Mouse (Mus musculus) retina, embryonic 14.5 days (tissue): ENCODE measurements at regions not wholly inside any gene's neighbourhood (a gene's known extent, or its start where the extent isn't known, plus 50 kb on each side); places are given as distances from the start of the nearest gene placed in this dataset.
A peak's percentile ranks its signal among the peaks of the same experiment; 100 is the strongest.
"Not testable (repeated sequence)": the region's sequence is repeated elsewhere in the genome, so short reads cannot be mapped to it uniquely, and the experiment has no call there.

Source experiments
- DNase-seq: peaks from one replicate; pipeline ENCODE4 v3.0.0-alpha.2; 2015; ENCODE audit warnings: low spot score

- DNase-seq = no peak
Measured at GRCm38 (mm10) chr15:90291848-90292247, 67.7 kb downstream of the Alg10b start.

GRCm38 (mm10) chr15:90294353-90294922 lies 70.3 kb downstream of the Alg10b start:
- no peak for DNase-seq

GRCm38 (mm10) chr15:90298566-90298965 lies 74.5 kb downstream of the Alg10b start:
- peak; percentile 17 for DNase-seq

- no peak for DNase-seq
Measured at GRCm38 (mm10) chr15:90303393-90303792, 79.3 kb downstream of the Alg10b start.

- no peak for DNase-seq
Measured at GRCm38 (mm10) chr15:90305051-90305450, 80.9 kb downstream of the Alg10b start.

- peak; percentile 56 for DNase-seq
Measured at GRCm38 (mm10) chr15:90306866-90307265, 82.8 kb downstream of the Alg10b start.

GRCm38 (mm10) chr15:90308433-90308832 lies 84.3 kb downstream of the Alg10b start:
- DNase-seq = not testable (repeated sequence)

GRCm38 (mm10) chr15:90308869-90309268 lies 84.8 kb downstream of the Alg10b start:
- DNase-seq = no peak

- DNase-seq = no peak
Measured at GRCm38 (mm10) chr15:90309664-90310063, 85.6 kb downstream of the Alg10b start.

GRCm38 (mm10) chr15:90321774-90322173 lies 97.7 kb downstream of the Alg10b start:
- no peak for DNase-seq

- peak; percentile 85 for DNase-seq
Measured at GRCm38 (mm10) chr15:90333275-90333674, 109.2 kb downstream of the Alg10b start.

- DNase-seq = peak; percentile 58
Measured at GRCm38 (mm10) chr15:90333766-90334165, 109.7 kb downstream of the Alg10b start.

- peak; percentile 55 for DNase-seq
Measured at GRCm38 (mm10) chr15:90334406-90334805, 110.3 kb downstream of the Alg10b start.

GRCm38 (mm10) chr15:90335506-90335905 lies 111.4 kb downstream of the Alg10b start:
- no peak for DNase-seq

GRCm38 (mm10) chr15:90340089-90340488 lies 116.0 kb downstream of the Alg10b start:
- no peak for DNase-seq

- DNase-seq = no peak
Measured at GRCm38 (mm10) chr15:90341261-90341660, 117.2 kb downstream of the Alg10b start.

GRCm38 (mm10) chr15:90343771-90344170 lies 119.7 kb downstream of the Alg10b start:
- no peak for DNase-seq

- no peak for DNase-seq
Measured at GRCm38 (mm10) chr15:90344956-90345355, 120.8 kb downstream of the Alg10b start.

GRCm38 (mm10) chr15:90346162-90346561 lies 122.1 kb downstream of the Alg10b start:
- no peak for DNase-seq

- DNase-seq = peak; percentile 51
Measured at GRCm38 (mm10) chr15:90346757-90347156, 122.6 kb downstream of the Alg10b start.

GRCm38 (mm10) chr15:90351898-90352297 lies 127.8 kb downstream of the Alg10b start:
- no peak for DNase-seq

- DNase-seq = no peak
Measured at GRCm38 (mm10) chr15:90365656-90366055, 141.5 kb downstream of the Alg10b start.

- DNase-seq = no peak
Measured at GRCm38 (mm10) chr15:90377959-90378358, 153.8 kb downstream of the Alg10b start.

GRCm38 (mm10) chr15:90396961-90397360 lies 172.8 kb downstream of the Alg10b start:
- DNase-seq = no peak
